Mouse (Mus musculus): Measurements from ENCODE around the gene Sh2d3c.
A peak's percentile ranks its signal among the peaks of the same experiment; 100 is the strongest.

The Sh2d3c gene

GRCm38 (mm10) chr2:32720681-32721229, at the start of gene Sh2d3c:
TSS of gene Sh2d3c (plus strand) at chr2:32721055.
- DNase-seq = no peak

GRCm38 (mm10) chr2:32671147-32671546, 49.7 kb upstream of the Sh2d3c start:
- DNase-seq = no peak

GRCm38 (mm10) chr2:32671907-32672595, 48.8 kb upstream of the Sh2d3c start:
- DNase-seq = no peak

- no peak for DNase-seq
Measured at GRCm38 (mm10) chr2:32673176-32673917, 47.5 kb upstream of the Sh2d3c start.

- DNase-seq = no peak
Measured at GRCm38 (mm10) chr2:32676821-32677220, 44.0 kb upstream of the Sh2d3c start.

GRCm38 (mm10) chr2:32677683-32678082, 43.2 kb upstream of the Sh2d3c start:
- no peak for DNase-seq

- peak; percentile 81 for DNase-seq
Measured at GRCm38 (mm10) chr2:32680051-32680451, 40.8 kb upstream of the Sh2d3c start.

GRCm38 (mm10) chr2:32680961-32681650, 39.7 kb upstream of the Sh2d3c start:
- DNase-seq = no peak

- DNase-seq = no peak
Measured at GRCm38 (mm10) chr2:32681754-32682153, 39.1 kb upstream of the Sh2d3c start.

- no peak for DNase-seq
Measured at GRCm38 (mm10) chr2:32682721-32683417, 38.0 kb upstream of the Sh2d3c start.

- no peak for DNase-seq
Measured at GRCm38 (mm10) chr2:32683701-32684100, 37.2 kb upstream of the Sh2d3c start.

GRCm38 (mm10) chr2:32684681-32685428, 36.0 kb upstream of the Sh2d3c start:
- DNase-seq = no peak

- DNase-seq = no peak
Measured at GRCm38 (mm10) chr2:32685807-32686206, 35.0 kb upstream of the Sh2d3c start.

GRCm38 (mm10) chr2:32686640-32687039, 34.2 kb upstream of the Sh2d3c start:
- DNase-seq = no peak

- no peak for DNase-seq
Measured at GRCm38 (mm10) chr2:32687562-32687961, 33.3 kb upstream of the Sh2d3c start.

- DNase-seq = peak; percentile 92
Measured at GRCm38 (mm10) chr2:32689420-32689819, 31.4 kb upstream of the Sh2d3c start.

GRCm38 (mm10) chr2:32691041-32691440, 29.8 kb upstream of the Sh2d3c start:
- DNase-seq = no peak

- no peak for DNase-seq
Measured at GRCm38 (mm10) chr2:32692496-32692895, 28.4 kb upstream of the Sh2d3c start.

GRCm38 (mm10) chr2:32693282-32693681, 27.6 kb upstream of the Sh2d3c start:
- DNase-seq = no peak

GRCm38 (mm10) chr2:32693823-32694411, 26.9 kb upstream of the Sh2d3c start:
- peak; percentile 95 for DNase-seq

GRCm38 (mm10) chr2:32694691-32695090, 26.2 kb upstream of the Sh2d3c start:
- DNase-seq = no peak

- DNase-seq = no peak
Measured at GRCm38 (mm10) chr2:32699680-32700079, 21.2 kb upstream of the Sh2d3c start.

All from right cerebral cortex, adult 18-20 months (tissue).